ENCODE assay signal across 33 mouse cellular contexts in genomic region chr19:55868597-55868996, GRCm38 (mm10).
DNase-seq lines count a peak whose midpoint lies in the region; ATAC-seq and TF ChIP-seq lines count a peak whose summit lies in the region.
"Had no signal": no experiment of that assay in that cellular context is flagged by ENCODE, and none has a peak within 500 bp of the region (broad histone marks: within the 10 kb centered on the region; RNA-seq: fewer than 3 reads in every experiment).

No protein-coding gene starts in this region.

- 79% methylated on average over 4 of the region's 4 CpGs for WGBS in liver, adult 2 months

- no peak overlapping the region for H3K9ac ChIP-seq in liver, adult 2 months (ENCODE audit: low read depth, low read length)
- H3K9ac ChIP-seq: embryonic facial prominence, embryonic 12.5 days; forebrain, embryonic 15.5 days; heart, embryonic 13.5 days; hindbrain, embryonic 14.5 days; lung, embryonic 14.5 days; midbrain, embryonic 15.5 days; neural tube, embryonic 12.5 days had no signal

- H3K79me2 ChIP-seq in liver, adult 2 months (ENCODE audit: control insufficient read depth, insufficient read depth, low read length): no peaks in the 10 kb centered on the region; the same call in 1 of the 2 replicates

- no peak for TF ChIP-seq CTCF in liver, adult 2 months (IDR thresholded peaks at IDR 0.05; ENCODE audit: low read depth, low read length)

- H3K27me3 ChIP-seq in liver, adult 2 months (ENCODE audit: control insufficient read depth, insufficient read depth, low read length): no peaks in the 10 kb centered on the region
- H3K27me3 ChIP-seq: embryonic facial prominence, embryonic 12.5 days; forebrain, embryonic 15.5 days; heart, embryonic 13.5 days; midbrain, embryonic 15.5 days; neural tube, embryonic 12.5 days; Patski had no signal

- no peaks in the 10 kb centered on the region for H3K36me3 ChIP-seq in liver, adult 2 months (ENCODE audit: control insufficient read depth, insufficient read depth, low read length)
- H3K36me3 ChIP-seq: forebrain, embryonic 15.5 days; G1E; midbrain, embryonic 15.5 days; neural tube, embryonic 12.5 days had no signal

- H3K4me1 ChIP-seq in liver, adult 2 months (ENCODE audit: control insufficient read depth, insufficient read depth, low read length): peaks cover 20% of the 10 kb centered on the region
- peaks cover 20% of the 10 kb centered on the region for H3K4me1 ChIP-seq in brown adipose tissue, adult 24 weeks (ENCODE audit: control insufficient read depth, insufficient read depth, insufficient read length, low read length)
- H3K4me1 ChIP-seq: forebrain, embryonic 15.5 days; neural tube, embryonic 12.5 days had no signal

- no peak for TF ChIP-seq POLR2A in liver, adult 2 months (IDR thresholded peaks at IDR 0.05; ENCODE audit: extremely low read depth, insufficient read depth, low read length)

- H3K4me3 ChIP-seq in liver, adult 2 months (ENCODE audit: insufficient read depth, low read depth, low read length): no peak overlapping the region
- no peak overlapping the region for H3K4me3 ChIP-seq in brown adipose tissue, adult 24 weeks (ENCODE audit: insufficient read depth, low read depth, low read length)
- H3K4me3 ChIP-seq: embryonic facial prominence, embryonic 12.5 days; forebrain, embryonic 10.5 days; forebrain, embryonic 15.5 days; heart, embryonic 13.5 days; midbrain, embryonic 10.5 days; midbrain, embryonic 15.5 days; myocyte; neural tube, embryonic 12.5 days had no signal

- no peak overlapping the region for H3K27ac ChIP-seq in liver, adult 2 months (replicated peaks; ENCODE audit: insufficient read depth, low read depth, low read length)
- peak overlapping the region; percentile 62; the same call in 1 of the 2 replicates for H3K27ac ChIP-seq in brown adipose tissue, adult 24 weeks (replicated peaks; ENCODE audit: low read depth, low read length)
- H3K27ac ChIP-seq: embryonic facial prominence, embryonic 12.5 days; forebrain, embryonic 10.5 days; forebrain, embryonic 15.5 days; heart, embryonic 13.5 days; hindbrain, embryonic 14.5 days; kidney, postnatal 0 days; midbrain, embryonic 15.5 days; neural tube, embryonic 12.5 days had no signal

- peak; percentile 84 for DNase-seq in liver, adult 2 months (ENCODE audit: extremely low read depth, low read depth, low spot score)
- no peak for DNase-seq in liver
- peak; percentile 42 for DNase-seq in yolk sac, embryonic 10.5 days (ENCODE audit: low spot score)
- no peak for DNase-seq in gastrocnemius, adult 8-10 months (ENCODE audit: low spot score in 2 of 2)
- no peak for DNase-seq in right cerebral cortex, postnatal 36 days (ENCODE audit: low spot score in 2 of 2)
- DNase-seq: adrenal gland, postnatal 14 days; cerebellum, adult 11-12 months; cerebellum, adult 9-11 months; embryo, embryonic 11 days; gastrocnemius, postnatal 36 days; heart, adult 18-20 months; heart, postnatal 10 days; kidney, adult 2 months; kidney, postnatal 4 days; layer of hippocampus, postnatal 36 days; left cerebral cortex, postnatal 4 days; lung, embryonic 14.5 days; lung, postnatal 14 days; right cerebral cortex, adult 18-20 months had no signal

- peak; percentile 38 for ATAC-seq in monocyte, adult 5-6 weeks (replicated peaks; ENCODE audit: insufficient number of reproducible peaks, low FRiP score, low TSS enrichment, poor library complexity, severe bottlenecking)
- ATAC-seq: forebrain, embryonic 15.5 days; midbrain, embryonic 15.5 days; Patski had no signal

Comparison
In these comparisons a context has a peak if more than half of its experiments do, and no peak if none do; other contexts are left out.
1. DNase-seq: peak in liver, adult 2 months (single experiment) and yolk sac, embryonic 10.5 days (single experiment); none in liver (single experiment), gastrocnemius, adult 8-10 months (0 of 2) and right cerebral cortex, postnatal 36 days (0 of 2).